In the genomic region with DNA sequence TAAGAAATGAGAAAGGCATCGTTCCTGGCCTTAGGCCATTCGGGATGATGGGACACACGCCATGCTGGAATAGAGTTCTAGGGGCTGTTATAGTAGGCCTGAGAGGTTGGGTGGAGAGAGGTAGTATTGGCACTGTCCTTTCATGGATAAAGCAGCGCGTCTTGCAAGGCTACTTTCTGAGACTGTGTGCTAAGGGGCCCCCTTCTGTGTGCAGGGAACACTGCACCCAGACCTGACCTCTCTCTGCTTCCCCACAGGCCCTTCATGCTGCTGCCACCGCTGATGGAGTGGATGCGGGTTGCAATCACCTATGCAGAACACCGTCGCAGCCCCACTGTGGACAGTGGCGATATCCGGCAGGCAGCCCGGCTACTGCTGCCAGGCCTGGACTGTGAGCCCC, we compare ENCODE assay signal across 12 mouse cellular contexts.
A peak's percentile ranks its signal among the peaks of the same experiment; 100 is the strongest.
DNase-seq lines count a peak whose midpoint lies in the region; ATAC-seq and TF ChIP-seq lines count a peak whose summit lies in the region.
"Had no signal": no experiment of that assay in that cellular context is flagged by ENCODE, and none has a peak within 500 bp of the region (broad histone marks: within the 10 kb centered on the region; RNA-seq: fewer than 3 reads in every experiment).

No protein-coding gene starts in this region.

- no peaks in the 10 kb centered on the region for H3K4me1 ChIP-seq in forebrain, postnatal 0 days (ENCODE audit: insufficient read depth)
- peaks cover 12% of the 10 kb centered on the region for H3K4me1 ChIP-seq in forebrain, embryonic 10.5 days
- no peaks in the 10 kb centered on the region for H3K4me1 ChIP-seq in cortical plate, adult 2 months (ENCODE audit: control insufficient read depth, insufficient read depth, low read length)
- H3K4me1 ChIP-seq: neural tube, embryonic 12.5 days had no signal

- no peaks in the 10 kb centered on the region for H3K27me3 ChIP-seq in forebrain, postnatal 0 days (ENCODE audit: insufficient read depth, low read length)
- H3K27me3 ChIP-seq in forebrain, embryonic 10.5 days (ENCODE audit: poor library complexity, severe bottlenecking), result no peaks in the 10 kb centered on the region
- H3K27me3 ChIP-seq: neural tube, embryonic 12.5 days had no signal

- H3K4me2 ChIP-seq in forebrain, postnatal 0 days (ENCODE audit: low read depth), result no peak overlapping the region
- H3K4me2 ChIP-seq: neural tube, embryonic 12.5 days had no signal

- DNase-seq in forebrain, postnatal 0 days, result no peak
- DNase-seq in forebrain, embryonic 10.5 days (ENCODE audit: extremely low spot score, low spot score), result no peak
- DNase-seq in left cerebral cortex, adult 2 months (ENCODE audit: extremely low spot score in 1 of 2, low spot score in 2 of 2), result no peak
- DNase-seq in left cerebral cortex, adult 8-10 months (ENCODE audit: low spot score in 2 of 2), result no peak
- peak; percentile 38 for DNase-seq in retina, embryonic 14.5 days (ENCODE audit: low spot score)
- DNase-seq in spleen, postnatal 10 days (ENCODE audit: low spot score in 2 of 2), result no peak
- no peak for DNase-seq in ovary, postnatal 36 days (ENCODE audit: low spot score)
- DNase-seq: cerebellum, adult 11 months; heart, postnatal 36 days had no signal

- 0 out of 2 replicates have a peak, but pooled peaks cover 4% of the 10 kb centered on the region for H3K36me3 ChIP-seq in forebrain, postnatal 0 days (ENCODE audit: insufficient read depth)
- peaks cover 32% of the 10 kb centered on the region for H3K36me3 ChIP-seq in forebrain, embryonic 10.5 days (replicated peaks)

- ATAC-seq in forebrain, postnatal 0 days, result peak; percentile 62; the same call in 1 of the 2 replicates

- WGBS in forebrain, postnatal 0 days, result 74% methylated on average over 12 of the region's 12 CpGs
- 83% methylated on average over 12 of the region's 12 CpGs for WGBS in forebrain, embryonic 10.5 days

- H3K27ac ChIP-seq in forebrain, postnatal 0 days (ENCODE audit: low read depth, low read length), result no peak overlapping the region
- no peak overlapping the region for H3K27ac ChIP-seq in forebrain, embryonic 10.5 days
- H3K27ac ChIP-seq in left cerebral cortex, adult 2 months, result no peak overlapping the region
- no peak overlapping the region for H3K27ac ChIP-seq in cortical plate, adult 2 months (ENCODE audit: insufficient read depth, low read length)
- H3K27ac ChIP-seq: neural tube, embryonic 12.5 days had no signal

- no peak overlapping the region for H3K4me3 ChIP-seq in forebrain, postnatal 0 days (ENCODE audit: low read depth, low read length)
- H3K4me3 ChIP-seq in forebrain, embryonic 10.5 days, result no peak overlapping the region
- H3K4me3 ChIP-seq in left cerebral cortex, adult 2 months, result no peak overlapping the region
- H3K4me3 ChIP-seq in cortical plate, adult 2 months (ENCODE audit: insufficient read depth, low read length), result no peak overlapping the region
- H3K4me3 ChIP-seq: erythroblast, embryonic 14.5 days; neural tube, embryonic 12.5 days had no signal

- H3K9me3 ChIP-seq in forebrain, postnatal 0 days (ENCODE audit: low read length), result no peaks in the 10 kb centered on the region
- H3K9me3 ChIP-seq in forebrain, embryonic 10.5 days, result no peaks in the 10 kb centered on the region
- H3K9me3 ChIP-seq: neural tube, embryonic 12.5 days had no signal

- H3K9ac ChIP-seq in forebrain, postnatal 0 days, result no peak overlapping the region
- H3K9ac ChIP-seq: neural tube, embryonic 12.5 days had no signal

- peak; percentile 44 for TF ChIP-seq CTCF in forebrain, postnatal 0 days (IDR thresholded peaks at IDR 0.05; ENCODE audit: low read depth)
- TF ChIP-seq CTCF in left cerebral cortex, adult 2 months (IDR thresholded peaks at IDR 0.05), result peak; percentile 38; the same call in 1 of the 2 replicates
- 0 out of 2 replicates have a peak, but pooled peaks have one; percentile 15 for TF ChIP-seq CTCF in cortical plate, adult 2 months (IDR thresholded peaks at IDR 0.05; ENCODE audit: extremely low read depth, insufficient read depth, low read length)

- no peak for TF ChIP-seq POLR2A in cortical plate, adult 2 months (IDR thresholded peaks at IDR 0.05; ENCODE audit: extremely low read depth, insufficient read depth, low read length)

- intact Hi-C loops in left cerebral cortex, adult 2 months (cut with DNase I), result no loop called here
